Mouse (Mus musculus): ENCODE data around the gene Olfr731. TPM values are rescaled to one million over a fixed set of nuclear protein-coding genes. Genes with fewer than 3 reads are reported as not detected.

Olfr731 gene
- polyA plus RNA-seq (2012; rRNA removed), result not detected in 2 replicates

GRCm38 (mm10) chr14:50241766-50242165 lies at the start of gene Olfr731:
Gene Olfr731 (minus strand): TSS chr14:50241866.

GRCm38 (mm10) chr14:50284106-50284505 lies 42.4 kb upstream of the Olfr731 start, which contains the start of gene Olfr732:
Gene Olfr732 (minus strand): TSS chr14:50284206.

GRCm38 (mm10) chr14:50188098-50188497 lies 53.6 kb downstream of the Olfr731 start, which contains the start of gene Olfr730:
Gene Olfr730 (minus strand): TSS chr14:50188198.

Other genes with a start within 250 kb of the Olfr731 start
- not detected in 2 replicates for gene Olfr725, start 201.5 kb downstream of the Olfr731 start, polyA plus RNA-seq (2012; rRNA removed)
- not detected in 2 replicates for gene Olfr726, start 150.9 kb downstream of the Olfr731 start, polyA plus RNA-seq (2012; rRNA removed)
- gene Olfr727, start 118.7 kb downstream of the Olfr731 start, polyA plus RNA-seq (2012; rRNA removed), result not detected in 2 replicates
- not detected in 2 replicates for gene Olfr728, start 99.2 kb downstream of the Olfr731 start, polyA plus RNA-seq (2012; rRNA removed)
- gene Olfr729, start 89.0 kb downstream of the Olfr731 start, polyA plus RNA-seq (2012; rRNA removed), result not detected in 2 replicates
- not detected in 2 replicates for gene Olfr730, start 53.7 kb downstream of the Olfr731 start, polyA plus RNA-seq (2012; rRNA removed)
- gene Olfr732, start 42.3 kb upstream of the Olfr731 start, polyA plus RNA-seq (2012; rRNA removed), result not detected in 2 replicates
- not detected in 2 replicates for gene Olfr733, start 59.7 kb upstream of the Olfr731 start, polyA plus RNA-seq (2012; rRNA removed)
- gene Olfr734, start 84.9 kb upstream of the Olfr731 start, polyA plus RNA-seq (2012; rRNA removed), result not detected in 2 replicates
- gene Olfr735, start 107.0 kb upstream of the Olfr731 start, polyA plus RNA-seq (2012; rRNA removed), result not detected in 2 replicates
- gene Tlr11, start 116.0 kb upstream of the Olfr731 start, polyA plus RNA-seq (2012; rRNA removed), result 0.21 and 0.36 TPM in 2 replicates
- gene Olfr736, start 139.3 kb upstream of the Olfr731 start, polyA plus RNA-seq (2012; rRNA removed), result not detected in 2 replicates
- not detected in 2 replicates for gene Olfr738, start 165.7 kb upstream of the Olfr731 start, polyA plus RNA-seq (2012; rRNA removed)
- gene Olfr739, start 176.8 kb upstream of the Olfr731 start, polyA plus RNA-seq (2012; rRNA removed), result not detected in 2 replicates
- gene Olfr740, start 203.7 kb upstream of the Olfr731 start, polyA plus RNA-seq (2012; rRNA removed), result not detected in 2 replicates
- not detected in 2 replicates for gene Olfr741, start 230.9 kb upstream of the Olfr731 start, polyA plus RNA-seq (2012; rRNA removed)